Mouse (Mus musculus): ENCODE measurements around the gene Armh3. TPM values are rescaled to one million over a fixed set of nuclear protein-coding genes. Genes with fewer than 3 reads are reported as not detected.

The Armh3 gene
- total and polyA plus RNA-seq, 3 experiments = 1.1 to 4.9 (median 1.9) TPM

DNA sequence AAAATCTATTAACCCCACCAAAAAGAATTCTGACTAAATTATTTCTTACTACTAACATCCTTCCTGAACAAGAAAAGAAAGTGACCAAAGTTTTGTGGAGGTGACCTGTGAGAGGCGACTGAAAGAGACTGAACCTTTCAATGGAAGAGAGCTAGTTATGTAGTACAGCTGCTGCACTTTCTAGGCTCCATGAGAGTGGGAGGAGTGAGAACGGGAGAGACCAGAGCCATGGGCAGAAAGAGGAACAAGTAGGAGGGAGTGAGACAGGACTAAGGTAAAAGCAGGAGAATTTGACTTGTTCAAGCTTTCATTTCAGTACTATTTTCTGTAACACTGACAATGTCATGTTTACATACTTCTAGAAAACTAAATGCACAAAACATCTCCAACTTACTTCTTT, 222.8 kb downstream of the Armh3 start:
- dilution Hi-C loops (cut with MboI; ENCODE audit: extremely low pct_ligation_motif_present, extremely low pct_unique_long_range_greater_than_20kb, low sequenced_read_pairs) (no loop called here), in situ Hi-C loops (cut with MboI; ENCODE audit: low pct_ligation_motif_present, low pct_unique_long_range_greater_than_20kb, low sequenced_read_pairs) (no loop called here)
- peaks cover 40% of the 10 kb centered on the region for H3K79me2 ChIP-seq (replicated peaks; ENCODE audit: control insufficient read depth, extremely low read depth, insufficient read depth, poor library complexity, severe bottlenecking)
- peaks cover 68 to 98% of the 10 kb centered on the region in 2 experiments for H3K36me3 ChIP-seq (replicated peaks in 1 of 2; ENCODE audit: control insufficient read depth in 1 of 2, insufficient read depth in 1 of 2, low read length in 1 of 2)
- no peak overlapping the region for H3K4me2 ChIP-seq (ENCODE audit: insufficient read depth, low read depth, poor library complexity, severe bottlenecking)
- peaks cover 4 to 14% of the 10 kb centered on the region in 2 experiments for H3K4me1 ChIP-seq (ENCODE audit: control insufficient read depth in 1 of 2, insufficient read depth in 2 of 2)
- DNase-seq (ENCODE audit: extremely low read depth) = no peak
- TF ChIP-seq CTCF (conservative IDR thresholded peaks at IDR 0.05 in 1 of 2, IDR thresholded peaks at IDR 0.05 in 1 of 2; ENCODE audit: low read depth in 2 of 2, low read length in 2 of 2) = no peak
- no peak for TF ChIP-seq MAFK (IDR thresholded peaks at IDR 0.05; ENCODE audit: insufficient replicate concordance, low read length)
- TF ChIP-seq ETS1 (conservative IDR thresholded peaks at IDR 0.05; ENCODE audit: low read depth, low read length) = no peak
- no peak for TF ChIP-seq E2F4 (IDR thresholded peaks at IDR 0.05; ENCODE audit: insufficient replicate concordance, low read depth, low read length)
- TF ChIP-seq CHD2 (IDR thresholded peaks at IDR 0.05; ENCODE audit: low read length) = no peak
- no peak for TF ChIP-seq MYC (IDR thresholded peaks at IDR 0.05; ENCODE audit: low read depth, low read length)
- TF ChIP-seq GABPA (IDR thresholded peaks at IDR 0.05; ENCODE audit: insufficient replicate concordance, low read depth, low read length) = no peak
- TF ChIP-seq HCFC1 (IDR thresholded peaks at IDR 0.05; ENCODE audit: low read depth, low read length) = no peak
- no peak for TF ChIP-seq CHD1 (IDR thresholded peaks at IDR 0.05; ENCODE audit: low read depth, low read length)
- no peak for TF ChIP-seq MEF2A (IDR thresholded peaks at IDR 0.05; ENCODE audit: borderline replicate concordance, low read depth, low read length)
- TF ChIP-seq ZKSCAN1 (IDR thresholded peaks at IDR 0.05; ENCODE audit: borderline replicate concordance, low read depth, low read length) = no peak
- no peak for TF ChIP-seq IRF4 (IDR thresholded peaks at IDR 0.05; ENCODE audit: low read depth, low read length)
- H3K9ac ChIP-seq (ENCODE audit: insufficient read depth, low read depth) = no peak overlapping the region
- H3K4me3 ChIP-seq (replicated peaks in 1 of 3; ENCODE audit: low read depth in 2 of 3, low read length in 2 of 3, poor library complexity in 1 of 3) = no peak overlapping the region
- no peak overlapping the region for H3K27ac ChIP-seq (ENCODE audit: insufficient read depth, low read depth)
- H3K27me3 ChIP-seq (replicated peaks) = no peaks in the 10 kb centered on the region
- no peaks in the 10 kb centered on the region for H3K9me3 ChIP-seq (replicated peaks; ENCODE audit: low read length)

DNA sequence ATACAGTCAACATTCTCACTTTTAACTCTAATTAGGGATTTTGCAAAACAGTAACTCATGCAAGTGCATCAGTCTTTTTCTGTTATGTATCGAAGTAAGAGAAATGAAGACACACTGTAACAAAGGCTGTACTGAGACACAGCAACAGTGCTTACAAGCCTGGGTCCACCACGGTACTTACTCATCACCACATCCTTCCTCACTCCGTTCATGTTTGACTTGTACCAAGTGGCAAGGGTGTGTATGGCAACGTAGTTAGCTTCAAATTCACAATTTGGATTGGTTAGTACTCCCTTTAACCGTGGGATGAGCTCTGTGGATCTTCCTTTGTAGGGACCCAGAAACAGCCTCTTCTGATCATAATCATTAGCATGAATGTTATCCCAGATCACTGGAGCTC, 226.8 kb downstream of the Armh3 start:
- no peak overlapping the region for H3K4me3 ChIP-seq (replicated peaks in 1 of 3; ENCODE audit: low read depth in 2 of 3, low read length in 2 of 3, poor library complexity in 1 of 3)

More for the DNA sequence above, 226.8 kb downstream of the Armh3 start:
- dilution Hi-C loops (cut with MboI; ENCODE audit: extremely low pct_ligation_motif_present, extremely low pct_unique_long_range_greater_than_20kb, low sequenced_read_pairs) (no loop called here), in situ Hi-C loops (cut with MboI; ENCODE audit: low pct_ligation_motif_present, low pct_unique_long_range_greater_than_20kb, low sequenced_read_pairs) (no loop called here)
- H3K79me2 ChIP-seq (replicated peaks; ENCODE audit: control insufficient read depth, extremely low read depth, insufficient read depth, poor library complexity, severe bottlenecking) = peaks cover 12% of the 10 kb centered on the region
- no peaks in the 10 kb centered on the region for H3K27me3 ChIP-seq (replicated peaks)
- H3K36me3 ChIP-seq (replicated peaks in 1 of 2; ENCODE audit: control insufficient read depth in 1 of 2, insufficient read depth in 1 of 2, low read length in 1 of 2) = peaks cover 83 to 95% of the 10 kb centered on the region in 2 experiments
- H3K9me3 ChIP-seq (replicated peaks; ENCODE audit: low read length) = no peaks in the 10 kb centered on the region
- H3K27ac ChIP-seq (ENCODE audit: insufficient read depth, low read depth) = no peak overlapping the region
- no peak for DNase-seq (ENCODE audit: extremely low read depth)
- peaks cover 0 to 19% of the 10 kb centered on the region in 2 experiments; a peak in 1 of 4 replicates for H3K4me1 ChIP-seq (ENCODE audit: control insufficient read depth in 1 of 2, insufficient read depth in 2 of 2)
- no peak overlapping the region for H3K9ac ChIP-seq (ENCODE audit: insufficient read depth, low read depth)
- H3K4me2 ChIP-seq (ENCODE audit: insufficient read depth, low read depth, poor library complexity, severe bottlenecking) = no peak overlapping the region
- no peak for TF ChIP-seq TCF12 (IDR thresholded peaks at IDR 0.05; ENCODE audit: low read depth, low read length)

Other genes with a start within 250 kb of the Armh3 start
- gene Npm3, start 248.9 kb downstream of the Armh3 start, total RNA-seq (2012; rRNA removed) = 189 and 220 TPM in 2 replicates
- 225 and 248 TPM in 2 replicates for gene Npm3, start 248.9 kb downstream of the Armh3 start, total RNA-seq (2014; rRNA removed)
- 237 TPM in 2 replicates for gene Npm3, start 248.9 kb downstream of the Armh3 start, polyA plus RNA-seq (2012; ENCODE audit: insufficient read length, low read depth)
- 63.9 and 69.8 TPM in 2 replicates for gene Mgea5, start 214.7 kb downstream of the Armh3 start, total RNA-seq (2012; rRNA removed)
- gene Mgea5, start 214.7 kb downstream of the Armh3 start, total RNA-seq (2014; rRNA removed) = 69.4 and 78.7 TPM in 2 replicates
- gene Mgea5, start 214.7 kb downstream of the Armh3 start, polyA plus RNA-seq (2012; ENCODE audit: insufficient read length, low read depth) = 66.4 and 68.7 TPM in 2 replicates
- not detected in 2 replicates for gene Kcnip2, start 182.4 kb downstream of the Armh3 start, total RNA-seq (2012; rRNA removed)
- not detected in 2 replicates for gene Kcnip2, start 182.4 kb downstream of the Armh3 start, total RNA-seq (2014; rRNA removed)
- gene Kcnip2, start 182.4 kb downstream of the Armh3 start, polyA plus RNA-seq (2012; ENCODE audit: insufficient read length, low read depth) = not detected in 2 replicates
- gene Hps6, start 5.0 kb upstream of the Armh3 start, total RNA-seq (2012; rRNA removed) = 10.5 and 10.6 TPM in 2 replicates
- gene Hps6, start 5.0 kb upstream of the Armh3 start, total RNA-seq (2014; rRNA removed) = 6.0 and 6.7 TPM in 2 replicates
- gene Hps6, start 5.0 kb upstream of the Armh3 start, polyA plus RNA-seq (2012; ENCODE audit: insufficient read length, low read depth) = 5.1 and 5.8 TPM in 2 replicates
- 21.2 and 26.1 TPM in 2 replicates for gene Pprc1, start 46.4 kb upstream of the Armh3 start, total RNA-seq (2012; rRNA removed)
- 9.2 and 13.0 TPM in 2 replicates for gene Pprc1, start 46.4 kb upstream of the Armh3 start, total RNA-seq (2014; rRNA removed)
- 65.0 and 68.7 TPM in 2 replicates for gene Pprc1, start 46.4 kb upstream of the Armh3 start, polyA plus RNA-seq (2012; ENCODE audit: insufficient read length, low read depth)
- 56.9 and 63.1 TPM in 2 replicates for gene Ldb1, start 46.7 kb upstream of the Armh3 start, total RNA-seq (2012; rRNA removed)
- gene Ldb1, start 46.7 kb upstream of the Armh3 start, total RNA-seq (2014; rRNA removed) = 59.2 and 67.6 TPM in 2 replicates
- 114 and 120 TPM in 2 replicates for gene Ldb1, start 46.7 kb upstream of the Armh3 start, polyA plus RNA-seq (2012; ENCODE audit: insufficient read length, low read depth)
- 88.0 and 137 TPM in 2 replicates for gene Nolc1, start 77.4 kb upstream of the Armh3 start, total RNA-seq (2012; rRNA removed)
- 96.0 and 99.2 TPM in 2 replicates for gene Nolc1, start 77.4 kb upstream of the Armh3 start, total RNA-seq (2014; rRNA removed)
- gene Nolc1, start 77.4 kb upstream of the Armh3 start, polyA plus RNA-seq (2012; ENCODE audit: insufficient read length, low read depth) = 333 and 358 TPM in 2 replicates
- not detected in 2 replicates for gene Elovl3, start 133.4 kb upstream of the Armh3 start, total RNA-seq (2012; rRNA removed)
- gene Elovl3, start 133.4 kb upstream of the Armh3 start, total RNA-seq (2014; rRNA removed) = not detected in 2 replicates
- gene Elovl3, start 133.4 kb upstream of the Armh3 start, polyA plus RNA-seq (2012; ENCODE audit: insufficient read length, low read depth) = not detected in 2 replicates
- not detected in 2 replicates for gene Pitx3, start 149.8 kb upstream of the Armh3 start, total RNA-seq (2012; rRNA removed)
- not detected in 2 replicates for gene Pitx3, start 149.8 kb upstream of the Armh3 start, total RNA-seq (2014; rRNA removed)
- gene Pitx3, start 149.8 kb upstream of the Armh3 start, polyA plus RNA-seq (2012; ENCODE audit: insufficient read length, low read depth) = not detected in 2 replicates
- gene Gbf1, start 154.0 kb upstream of the Armh3 start, total RNA-seq (2012; rRNA removed) = 18.7 and 22.7 TPM in 2 replicates
- gene Gbf1, start 154.0 kb upstream of the Armh3 start, total RNA-seq (2014; rRNA removed) = 7.1 and 8.6 TPM in 2 replicates
- gene Gbf1, start 154.0 kb upstream of the Armh3 start, polyA plus RNA-seq (2012; ENCODE audit: insufficient read length, low read depth) = 23.9 and 26.1 TPM in 2 replicates

Measured in CH12.LX (cell line).